Mouse (Mus musculus) heart, adult 2 months (tissue): ENCODE data around the gene Nipbl. TPM values are rescaled to one million over a fixed set of nuclear protein-coding genes. Genes with fewer than 3 reads are reported as not detected.

ENCODE experiments used
- DNase-seq, 2 experiments: peaks; one replicate each; pipeline ENCODE4 v3.0.0; 2021
- H3K27ac ChIP-seq: fragments of 200-600 bp; 2 replicates; pipeline ENCODE4 v1.8.1; 2022
- H3K27me3 ChIP-seq: fragments of 200-500 bp; 2 replicates; pipeline ENCODE4 v1.6.1; 2012; ENCODE audit warnings: mild to moderate bottlenecking, low read length, inconsistent platforms, mixed read lengths; ENCODE audit not compliant: control insufficient read depth, insufficient read depth
- H3K36me3 ChIP-seq: fragments of 200-500 bp; 2 replicates; pipeline ENCODE4 v1.6.1; 2012; ENCODE audit warnings: low read length, inconsistent platforms; ENCODE audit not compliant: control insufficient read depth, insufficient read depth
- H3K4me1 ChIP-seq: fragments of 200-500 bp; 2 replicates; pipeline ENCODE4 v1.6.1; 2011; ENCODE audit warnings: low read length; ENCODE audit not compliant: control insufficient read depth, insufficient read depth
- H3K4me3 ChIP-seq: fragments of 200-600 bp; 2 replicates; pipeline ENCODE4 v1.8.1; 2022
- H3K79me2 ChIP-seq: fragments of 200-500 bp; replicated peaks from 2 replicates; pipeline ENCODE4 v1.6.1; 2012; ENCODE audit warnings: mild to moderate bottlenecking, inconsistent platforms, low read length, moderate library complexity, mixed read lengths; ENCODE audit not compliant: control insufficient read depth, insufficient read depth
- H3K9ac ChIP-seq: fragments of 200-500 bp; 2 replicates; pipeline ENCODE4 v1.6.1; 2012; ENCODE audit warnings: low read depth, mild to moderate bottlenecking, control low read depth, inconsistent platforms, low read length, mixed read lengths
- CTCF ChIP-seq: fragments of 200-600 bp; IDR thresholded peaks from 2 replicates; pipeline ENCODE4 v1.8.1; 2022; ENCODE audit warnings: antibody characterized with exemption, mild to moderate bottlenecking, moderate library complexity
- EP300 ChIP-seq: fragments of 200-500 bp; IDR thresholded peaks from 2 replicates; pipeline ENCODE4 v1.6.1; 2011; ENCODE audit warnings: low read depth, low read length, control low read depth; ENCODE audit not compliant: insufficient read depth
- POLR2A ChIP-seq: fragments of 200-500 bp; IDR thresholded peaks from 2 replicates; pipeline ENCODE4 v1.6.1; 2011; ENCODE audit warnings: mild to moderate bottlenecking, low read depth, low read length, control low read depth; ENCODE audit not compliant: insufficient read depth
- WGBS: fragments of 180-500 bp; shearing (Covaris S2); methylation state at CpG from one replicate; pipeline ENCODE4 v1.1.7; 2018; 5-methylcytosine and 5-hydroxymethylcytosine counted together
- intact Hi-C: fragments of 180-260 bp; cut with DNase I; formaldehyde crosslinking; loops from one replicate; pipeline ENCODE4 v1.15.1; 2025
- long read RNA-seq: library from polyadenylated mRNA; stranded (forward); transcript quantifications from one replicate; pipeline ENCODE4 v2.0.0, GENCODE M21; 2021
- polyA plus RNA-seq: library from polyadenylated mRNA; depleted of rRNA; stranded (reverse); fragments of >200 nt; gene quantifications from 2 replicates; pipeline ENCODE4 v1.2.3, GENCODE M21; 2012; rRNA removed
- total RNA-seq, 2 experiments: library from RNA; stranded (reverse); gene quantifications; 2 replicates each; pipeline ENCODE4 v1.2.3; 2021

Nipbl gene
- total RNA-seq (10 to 100 TPM; 26.6 to 29.5 TPM), polyA plus RNA-seq (4.1 and 8.3 TPM in 2 replicates)
- long read RNA-seq, partial matches to known transcripts = 6 of 7 reads
- long read RNA-seq, other reads (novel, unspliced or antisense) = 1 of 7 reads

GRCm38 (mm10) chr15:8443926-8444889, at the start of gene Nipbl:
Nipbl (minus strand) TSS chr15:8444463.
- DNase-seq = peak; percentile 90 to 93
- intact Hi-C loops = loop anchor here (2.0 to 10.0 kb wide), 3 partner anchors 42 to 339 kb away; partner anchors contain the start of gene Nup155
- H3K27me3 ChIP-seq = no peaks in the 10 kb centered on the region
- peak within 1 kb of the TSS; percentile 98 for H3K9ac ChIP-seq
- peaks cover 5% of the 10 kb centered on the region for H3K36me3 ChIP-seq
- H3K4me1 ChIP-seq = peaks cover 3% of the 10 kb centered on the region
- H3K27ac ChIP-seq = peak within 1 kb of the TSS; percentile 92
- TF ChIP-seq POLR2A (peak; percentile 45; the same call in 1 of the 2 replicates), EP300 (0 out of 2 replicates have a peak, but pooled peaks have one; percentile 35), CTCF (no peak)
- H3K79me2 ChIP-seq = no peaks in the 10 kb centered on the region
- under 1% methylated on average over 95 of the region's 102 CpGs for WGBS
- peak within 1 kb of the TSS; percentile 86 for H3K4me3 ChIP-seq

- 87% methylated on average over 6 of the region's 6 CpGs for WGBS
- no peaks in the 10 kb centered on the region for H3K4me1 ChIP-seq
Measured at GRCm38 (mm10) chr15:8485261-8485660, 41.0 kb upstream of the Nipbl start.

GRCm38 (mm10) chr15:8469006-8469575, 24.8 kb upstream of the Nipbl start:
- TF ChIP-seq CTCF = no peak
- TF ChIP-seq POLR2A = no peak
- no peak for TF ChIP-seq EP300
- intact Hi-C loops = no loop called here
- Histone ChIP-seq H3K27ac (no peak overlapping the region), H3K4me3 (no peak overlapping the region), H3K36me3 (no peaks in the 10 kb centered on the region), H3K4me1 (no peaks in the 10 kb centered on the region), H3K9ac (no peak overlapping the region), H3K27me3 (no peaks in the 10 kb centered on the region), H3K79me2 (no peaks in the 10 kb centered on the region)
- no peak for DNase-seq
- WGBS = 65% methylated on average over 4 of the region's 4 CpGs

More at GRCm38 (mm10) chr15:8485261-8485660, 41.0 kb upstream of the Nipbl start:
- no peaks in the 10 kb centered on the region for H3K27me3 ChIP-seq
- DNase-seq = no peak
- H3K36me3 ChIP-seq = no peaks in the 10 kb centered on the region
- H3K9ac ChIP-seq = no peak overlapping the region
- no peaks in the 10 kb centered on the region for H3K79me2 ChIP-seq
- intact Hi-C loops = no loop called here
- TF ChIP-seq POLR2A = no peak
- no peak for TF ChIP-seq EP300
- TF ChIP-seq CTCF = no peak
- no peak overlapping the region for H3K27ac ChIP-seq
- H3K4me3 ChIP-seq = no peak overlapping the region

GRCm38 (mm10) chr15:8463521-8463920, 19.3 kb upstream of the Nipbl start:
- 83% methylated on average over 1 of the region's 1 CpGs for WGBS
- intact Hi-C loops = no loop called here
- no peaks in the 10 kb centered on the region for H3K27me3 ChIP-seq

GRCm38 (mm10) chr15:8462780-8463179, 18.5 kb upstream of the Nipbl start:
- no peak for DNase-seq
- Histone ChIP-seq H3K36me3 (no peaks in the 10 kb centered on the region), H3K79me2 (no peaks in the 10 kb centered on the region), H3K27me3 (no peaks in the 10 kb centered on the region), H3K9ac (no peak overlapping the region), H3K4me3 (no peak overlapping the region), H3K4me1 (no peaks in the 10 kb centered on the region), H3K27ac (no peak overlapping the region)
- intact Hi-C loops = no loop called here
- 78% methylated on average over 4 of the region's 4 CpGs for WGBS
- TF ChIP-seq CTCF = no peak
- TF ChIP-seq POLR2A = no peak

More at GRCm38 (mm10) chr15:8463521-8463920, 19.3 kb upstream of the Nipbl start:
- TF ChIP-seq EP300 = no peak
- Histone ChIP-seq H3K4me1 (no peaks in the 10 kb centered on the region), H3K4me3 (no peak overlapping the region), H3K9ac (no peak overlapping the region), H3K79me2 (no peaks in the 10 kb centered on the region), H3K27ac (no peak overlapping the region), H3K36me3 (no peaks in the 10 kb centered on the region)
- no peak for DNase-seq
